In genomic region chr2:131492596-131493139, GRCm38 (mm10) we compare ENCODE assay signal across 8 mouse cellular contexts. TPM values are rescaled to one million over a fixed set of nuclear protein-coding genes. Genes with fewer than 3 reads are reported as not detected.
A peak's percentile ranks its signal among the peaks of the same experiment; 100 is the strongest.
DNase-seq lines count a peak whose midpoint lies in the region; ATAC-seq and TF ChIP-seq lines count a peak whose summit lies in the region.

No protein-coding gene starts in this region.

- H3K9ac ChIP-seq in hindbrain, embryonic 13.5 days = peak overlapping the region; percentile 97
- H3K9ac ChIP-seq in midbrain, embryonic 14.5 days (replicated peaks; ENCODE audit: low read length) = peak overlapping the region; percentile 96

- H3K27me3 ChIP-seq in hindbrain, embryonic 13.5 days = no peaks in the 10 kb centered on the region
- H3K27me3 ChIP-seq in midbrain, embryonic 14.5 days (ENCODE audit: control insufficient read depth, insufficient read depth, low read length) = no peaks in the 10 kb centered on the region

- peak overlapping the region; percentile 96 for H3K4me2 ChIP-seq in hindbrain, embryonic 13.5 days
- peak overlapping the region; percentile 94 for H3K4me2 ChIP-seq in midbrain, embryonic 14.5 days (ENCODE audit: low read length)

- WGBS in hindbrain, embryonic 13.5 days = 8% methylated on average over 10 of the region's 10 CpGs
- WGBS in midbrain, embryonic 14.5 days = 8% methylated on average over 10 of the region's 10 CpGs

- no peaks in the 10 kb centered on the region for H3K9me3 ChIP-seq in hindbrain, embryonic 13.5 days
- H3K9me3 ChIP-seq in midbrain, embryonic 14.5 days (ENCODE audit: control insufficient read depth, low read length) = no peaks in the 10 kb centered on the region

- H3K36me3 ChIP-seq in hindbrain, embryonic 13.5 days = no peaks in the 10 kb centered on the region
- H3K36me3 ChIP-seq in midbrain, embryonic 14.5 days (ENCODE audit: control insufficient read depth, insufficient read depth, low read length) = no peaks in the 10 kb centered on the region

- no peak for DNase-seq in left cerebral cortex, adult 2 months (ENCODE audit: extremely low spot score in 1 of 2, low spot score in 2 of 2)
- no peak for DNase-seq in left cerebral cortex, postnatal 25 days (ENCODE audit: low spot score in 2 of 2)
- peak; percentile 35 for DNase-seq in midbrain, embryonic 14.5 days
- DNase-seq in frontal cortex, postnatal 25 days (ENCODE audit: low spot score in 2 of 2) = no peak
- DNase-seq in thymus, postnatal 25 days = no peak
- no peak for DNase-seq in adrenal gland, adult (ENCODE audit: inconsistent age in 2 of 2, low spot score in 1 of 2)

- TF ChIP-seq CTCF in left cerebral cortex, adult 2 months (IDR thresholded peaks at IDR 0.05) = no peak
- TF ChIP-seq CTCF in cortical plate, adult 2 months (IDR thresholded peaks at IDR 0.05; ENCODE audit: extremely low read depth, insufficient read depth, low read length) = no peak

- peak overlapping the region; percentile 87 for H3K27ac ChIP-seq in left cerebral cortex, adult 2 months
- H3K27ac ChIP-seq in cortical plate, adult 2 months (ENCODE audit: insufficient read depth, low read length) = peak overlapping the region; percentile 98
- H3K27ac ChIP-seq in hindbrain, embryonic 13.5 days = peak overlapping the region; percentile 85
- peak overlapping the region; percentile 81 for H3K27ac ChIP-seq in midbrain, embryonic 14.5 days (replicated peaks; ENCODE audit: low read depth, low read length)

- no peak for ATAC-seq in hindbrain, embryonic 13.5 days (ENCODE audit: low FRiP score)
- ATAC-seq in midbrain, embryonic 14.5 days (ENCODE audit: low FRiP score, low TSS enrichment) = no peak

- peaks cover 2% of the 10 kb centered on the region for H3K4me1 ChIP-seq in cortical plate, adult 2 months (ENCODE audit: control insufficient read depth, insufficient read depth, low read length)
- peaks cover 38% of the 10 kb centered on the region for H3K4me1 ChIP-seq in hindbrain, embryonic 13.5 days (replicated peaks)
- peaks cover 21% of the 10 kb centered on the region for H3K4me1 ChIP-seq in midbrain, embryonic 14.5 days (ENCODE audit: control insufficient read depth, insufficient read depth, low read length)

- H3K4me3 ChIP-seq in left cerebral cortex, adult 2 months = peak overlapping the region; percentile 93
- peak overlapping the region; percentile 66 for H3K4me3 ChIP-seq in cortical plate, adult 2 months (ENCODE audit: insufficient read depth, low read length)
- H3K4me3 ChIP-seq in hindbrain, embryonic 13.5 days = peak overlapping the region; percentile 94
- H3K4me3 ChIP-seq in midbrain, embryonic 14.5 days (replicated peaks; ENCODE audit: low read depth, low read length) = peak overlapping the region; percentile 92

- intact Hi-C loops in left cerebral cortex, adult 2 months (cut with DNase I) = loop anchor here (2.0 to 5.0 kb wide), 2 partner anchors 16 to 70 kb away; no protein-coding TSS in a partner anchor
- intact Hi-C loops in left cerebral cortex, postnatal 25 days (cut with DNase I) = loop anchor here (2.0 to 5.0 kb wide), 2 partner anchors 18 to 50 kb away; no protein-coding TSS in a partner anchor

- 0 out of 2 replicates have a peak, but pooled peaks have one; percentile 14 for TF ChIP-seq POLR2A in cortical plate, adult 2 months (IDR thresholded peaks at IDR 0.05; ENCODE audit: extremely low read depth, insufficient read depth, low read length)

RNA-seq across cellular contexts. Expression of gene Smox, which starts 1.4 kb away (rescaled TPM):
- total RNA-seq in left cerebral cortex, adult 2 months (2021) = 10 to 100 TPM; 68.9 to 80.3 TPM
- 10 to 100 TPM; 67.7 to 73.5 TPM for total RNA-seq in left cerebral cortex, postnatal 25 days (2021)
- polyA plus RNA-seq in cortical plate, adult 2 months (2012; rRNA removed) = 61.1 and 63.4 TPM in 2 replicates
- polyA plus RNA-seq in hindbrain, embryonic 13.5 days (2015; fragmentation: Nextera tagmentation; extraction: Ambion mirVana) = 47.9 and 50.1 TPM in 2 replicates
- polyA plus RNA-seq in midbrain, embryonic 14.5 days (2014; fragmentation: Nextera tagmentation; extraction: Ambion mirVana) = 31.4 and 37.7 TPM in 2 replicates
